Mouse (Mus musculus) limb, embryonic 14.5 days (tissue): ENCODE data around the gene Gm28053. TPM values are rescaled to one million over a fixed set of nuclear protein-coding genes. Genes with fewer than 3 reads are reported as not detected.

Experiments used
- ATAC-seq: fragments of 200-750 bp; cut with Nextera tagmentation; 2 replicates; pipeline ENCODE4 v1.8.0; 2017; ENCODE audit warnings: low read depth, moderate number of reproducible peaks, moderate TSS enrichment; ENCODE audit not compliant: low FRiP score
- DNase-seq: peaks from one replicate; pipeline ENCODE4 v3.0.0-alpha.2; 2015; ENCODE audit warnings: low spot score
- H3K27ac ChIP-seq: fragments of 300-500 bp; sonication (generic); replicated peaks from 2 replicates; pipeline ENCODE4 v1.5.1; 2014; ENCODE audit warnings: low read depth, mild to moderate bottlenecking, low read length, moderate library complexity, mixed read lengths
- H3K27me3 ChIP-seq: fragments of 300-500 bp; sonication (generic); 2 replicates; pipeline ENCODE4 v1.6.1; 2014; ENCODE audit warnings: low read length, mixed read lengths; ENCODE audit not compliant: control insufficient read depth, insufficient read depth
- H3K36me3 ChIP-seq: fragments of 300-500 bp; sonication (generic); 2 replicates; pipeline ENCODE4 v1.6.1; 2014; ENCODE audit warnings: mild to moderate bottlenecking, low read length, moderate library complexity, mixed read lengths; ENCODE audit not compliant: control insufficient read depth, insufficient read depth
- H3K4me1 ChIP-seq: fragments of 300-500 bp; sonication (generic); 2 replicates; pipeline ENCODE4 v1.6.1; 2014; ENCODE audit warnings: antibody characterized with exemption, low read length, mixed read lengths; ENCODE audit not compliant: control insufficient read depth, insufficient read depth
- H3K4me2 ChIP-seq: fragments of 300-500 bp; sonication (generic); replicated peaks from 2 replicates; pipeline ENCODE4 v1.6.1; 2014; ENCODE audit warnings: low read depth, mild to moderate bottlenecking, low read length, moderate library complexity; ENCODE audit not compliant: severe bottlenecking
- H3K4me3 ChIP-seq: fragments of 300-500 bp; sonication (generic); replicated peaks from 2 replicates; pipeline ENCODE4 v1.5.1; 2014; ENCODE audit warnings: low read length
- H3K9ac ChIP-seq: fragments of 300-500 bp; sonication (generic); 2 replicates; pipeline ENCODE4 v1.6.1; 2014; ENCODE audit warnings: mild to moderate bottlenecking, low read depth, low read length, moderate library complexity; ENCODE audit not compliant: severe bottlenecking
- H3K9me3 ChIP-seq: fragments of 300-500 bp; sonication (generic); 2 replicates; pipeline ENCODE4 v1.6.1; 2016; ENCODE audit warnings: low read length; ENCODE audit not compliant: control insufficient read depth
- POLR2A ChIP-seq: fragments of 200-500 bp; IDR thresholded peaks from 2 replicates; pipeline ENCODE4 v1.8.0; 2012; ENCODE audit warnings: inconsistent platforms, mild to moderate bottlenecking, moderate library complexity, borderline replicate concordance; ENCODE audit not compliant: insufficient read depth, insufficient read length; ENCODE audit errors: extremely low read depth
- WGBS: fragments of 180-500 bp; shearing (Covaris S2); extraction: QIAGEN DNeasy Blood & Tissue Kit; methylation state at CpG from one replicate; pipeline ENCODE4 v1.1.7; 2014; 5-methylcytosine and 5-hydroxymethylcytosine counted together
- polyA plus RNA-seq, 2 experiments: library from polyadenylated mRNA; depleted of rRNA in 1 of 2; stranded (reverse) in 1 of 2; unstranded in 1 of 2; fragments of >200 nt; fragmentation: Nextera tagmentation in 1 of 2; extraction: Ambion mirVana in 1 of 2; gene quantifications; 2 replicates each; pipeline versions ENCODE4 v1.2.1 to v1.2.3; 2012 to 2014

The Gm28053 gene
- polyA plus RNA-seq, 2 experiments: 0.82 to 1.2 TPM

GRCm38 (mm10) chr6:48737053-48737452 is 18.6 kb downstream of the Gm28053 start:
- ATAC-seq (no peak), DNase-seq (no peak)
- no peaks in the 10 kb centered on the region for H3K4me1 ChIP-seq
- WGBS: 60% methylated on average over 2 of the region's 2 CpGs
- H3K4me3 ChIP-seq: no peak overlapping the region
- H3K27ac ChIP-seq: no peak overlapping the region
- H3K9ac ChIP-seq: no peak overlapping the region
- no peak for TF ChIP-seq POLR2A
- H3K27me3 ChIP-seq: peaks cover 17% of the 10 kb centered on the region
- no peaks in the 10 kb centered on the region for H3K9me3 ChIP-seq
- H3K36me3 ChIP-seq: no peaks in the 10 kb centered on the region
- no peak overlapping the region for H3K4me2 ChIP-seq

GRCm38 (mm10) chr6:48737688-48738087 is 19.3 kb downstream of the Gm28053 start:
- WGBS: 88% methylated on average over 5 of the region's 5 CpGs
- Histone ChIP-seq H3K9me3 (no peaks in the 10 kb centered on the region), H3K9ac (no peak overlapping the region)

GRCm38 (mm10) chr6:48738961-48739779 is 20.8 kb downstream of the Gm28053 start, which contains the start of gene Gimap1:
Gimap1 (plus strand) TSS chr6:48739054.
- no peak for TF ChIP-seq POLR2A
- no peak for DNase-seq
- H3K4me2 ChIP-seq: no peak within 1 kb of the TSS
- no peak within 1 kb of the TSS for H3K27ac ChIP-seq
- 75% methylated on average over 15 of the region's 15 CpGs for WGBS
- peaks cover 34% of the 10 kb centered on the region for H3K27me3 ChIP-seq
- no peak within 1 kb of the TSS for H3K4me3 ChIP-seq
- no peaks in the 10 kb centered on the region for H3K36me3 ChIP-seq
- no peak for ATAC-seq
- peaks cover 6% of the 10 kb centered on the region for H3K4me1 ChIP-seq
- no peak within 1 kb of the TSS for H3K9ac ChIP-seq
- H3K9me3 ChIP-seq: no peaks in the 10 kb centered on the region

More at GRCm38 (mm10) chr6:48737688-48738087, 19.3 kb downstream of the Gm28053 start:
- Histone ChIP-seq H3K4me1 (peaks cover 3% of the 10 kb centered on the region), H3K36me3 (no peaks in the 10 kb centered on the region), H3K4me3 (no peak overlapping the region), H3K4me2 (no peak overlapping the region), H3K27me3 (peaks cover 22% of the 10 kb centered on the region), H3K27ac (no peak overlapping the region)
- no peak for TF ChIP-seq POLR2A
- DNase-seq: no peak
- ATAC-seq: no peak

GRCm38 (mm10) chr6:48739780-48740055 is 21.3 kb downstream of the Gm28053 start:
- Histone ChIP-seq H3K36me3 (no peaks in the 10 kb centered on the region), H3K27me3 (peaks cover 36% of the 10 kb centered on the region), H3K27ac (no peak overlapping the region), H3K4me1 (peaks cover 6% of the 10 kb centered on the region), H3K9me3 (no peaks in the 10 kb centered on the region), H3K4me3 (no peak overlapping the region), H3K9ac (no peak overlapping the region), H3K4me2 (no peak overlapping the region)
- DNase-seq (no peak), ATAC-seq (no peak)
- WGBS: 84% methylated on average over 3 of the region's 3 CpGs
- no peak for TF ChIP-seq POLR2A

GRCm38 (mm10) chr6:48740501-48741169 is 22.2 kb downstream of the Gm28053 start:
- 68% methylated on average over 3 of the region's 3 CpGs for WGBS
- Histone ChIP-seq H3K9ac (no peak overlapping the region), H3K9me3 (no peaks in the 10 kb centered on the region), H3K27ac (no peak overlapping the region), H3K27me3 (peaks cover 36% of the 10 kb centered on the region), H3K4me2 (no peak overlapping the region), H3K4me3 (no peak overlapping the region), H3K4me1 (peaks cover 6% of the 10 kb centered on the region), H3K36me3 (no peaks in the 10 kb centered on the region)
- no peak for TF ChIP-seq POLR2A
- ATAC-seq (no peak), DNase-seq (no peak)
